Mouse (Mus musculus) megakaryocyte-erythroid progenitor cell, adult 5-6 weeks (primary cell): Measurements from ENCODE around the gene Arl10. TPM values are rescaled to one million over a fixed set of nuclear protein-coding genes. Genes with fewer than 3 reads are reported as not detected.

Experiments
- ATAC-seq: replicated peaks from 2 replicates; pipeline ENCODE4 v1.8.0; 2016; ENCODE audit warnings: mild to moderate bottlenecking, inconsistent platforms; ENCODE audit not compliant: severe bottlenecking, poor library complexity, low FRiP score, low TSS enrichment
- total RNA-seq, 2 experiments: library from RNA; stranded (forward) in 1 of 2; stranded (reverse) in 1 of 2; fragments of 200-1000, 215-1000 nt in 1 of 2; fragments of >200 nt in 1 of 2; fragmentation: Nextera tagmentation in 1 of 2; gene quantifications; 2 replicates each; pipeline ENCODE4 v1.2.3; 2014 to 2017

Arl10 gene
- total RNA-seq, 2 experiments from 2014 or later = 9.0 TPM; not detected in 1

- no peak for ATAC-seq
These were observed 3.1 kb downstream of the Arl10 start for GRCm38 (mm10) chr13:54577652-54578507.

GRCm38 (mm10) chr13:54581385-54581784, 6.6 kb downstream of the Arl10 start:
- no peak for ATAC-seq

- ATAC-seq = no peak
These were observed 7.3 kb downstream of the Arl10 start for GRCm38 (mm10) chr13:54582126-54582525.

- ATAC-seq = no peak
These were observed 8.0 kb downstream of the Arl10 start for GRCm38 (mm10) chr13:54582860-54583259.

GRCm38 (mm10) chr13:54585831-54586230, 11.0 kb downstream of the Arl10 start:
- ATAC-seq = no peak

- ATAC-seq = peak; percentile 45
These were observed 14.7 kb downstream of the Arl10 start for GRCm38 (mm10) chr13:54589414-54589995.

GRCm38 (mm10) chr13:54589996-54590951, 15.5 kb downstream of the Arl10 start, which contains the start of the genes Nop16 and Higd2a:
TSS of gene Nop16 (minus strand) at chr13:54590090.
TSS of gene Higd2a (plus strand) at chr13:54590207.
- ATAC-seq = peak; percentile 92

GRCm38 (mm10) chr13:54591776-54592356, 17.1 kb downstream of the Arl10 start:
- ATAC-seq = no peak

- no peak for ATAC-seq
These were observed 18.8 kb downstream of the Arl10 start for GRCm38 (mm10) chr13:54593617-54594016.

GRCm38 (mm10) chr13:54596107-54596690, 21.4 kb downstream of the Arl10 start:
- ATAC-seq = no peak

- ATAC-seq = no peak
These were observed 22.1 kb downstream of the Arl10 start for GRCm38 (mm10) chr13:54596870-54597269.

GRCm38 (mm10) chr13:54598622-54599143, 23.9 kb downstream of the Arl10 start:
- no peak for ATAC-seq

- no peak for ATAC-seq
These were observed 27.9 kb downstream of the Arl10 start for GRCm38 (mm10) chr13:54602639-54603111.

GRCm38 (mm10) chr13:54603501-54603900, 28.7 kb downstream of the Arl10 start:
- no peak for ATAC-seq

GRCm38 (mm10) chr13:54604221-54604620, 29.4 kb downstream of the Arl10 start:
- ATAC-seq = no peak

- ATAC-seq = no peak
These were observed 30.6 kb downstream of the Arl10 start for GRCm38 (mm10) chr13:54605426-54605825.

- ATAC-seq = no peak
These were observed 32.4 kb downstream of the Arl10 start for GRCm38 (mm10) chr13:54607204-54607603.

GRCm38 (mm10) chr13:54608002-54608401, 33.2 kb downstream of the Arl10 start:
- peak; percentile 43 for ATAC-seq

- no peak for ATAC-seq
These were observed 33.9 kb downstream of the Arl10 start for GRCm38 (mm10) chr13:54608666-54609065.
